Mouse (Mus musculus) testis, postnatal 10 days (tissue): ENCODE data around the gene Plcz1.

Experiments
- DNase-seq: peaks from one replicate; pipeline ENCODE4 v3.0.0; 2021; ENCODE audit warnings: low spot score

Gene Plcz1

GRCm38 (mm10) chr6:139947106-139947879 lies 94.0 kb downstream of the Plcz1 start:
- DNase-seq: no peak
